10 mouse cellular contexts compared by ENCODE assay signal in the genomic region with DNA sequence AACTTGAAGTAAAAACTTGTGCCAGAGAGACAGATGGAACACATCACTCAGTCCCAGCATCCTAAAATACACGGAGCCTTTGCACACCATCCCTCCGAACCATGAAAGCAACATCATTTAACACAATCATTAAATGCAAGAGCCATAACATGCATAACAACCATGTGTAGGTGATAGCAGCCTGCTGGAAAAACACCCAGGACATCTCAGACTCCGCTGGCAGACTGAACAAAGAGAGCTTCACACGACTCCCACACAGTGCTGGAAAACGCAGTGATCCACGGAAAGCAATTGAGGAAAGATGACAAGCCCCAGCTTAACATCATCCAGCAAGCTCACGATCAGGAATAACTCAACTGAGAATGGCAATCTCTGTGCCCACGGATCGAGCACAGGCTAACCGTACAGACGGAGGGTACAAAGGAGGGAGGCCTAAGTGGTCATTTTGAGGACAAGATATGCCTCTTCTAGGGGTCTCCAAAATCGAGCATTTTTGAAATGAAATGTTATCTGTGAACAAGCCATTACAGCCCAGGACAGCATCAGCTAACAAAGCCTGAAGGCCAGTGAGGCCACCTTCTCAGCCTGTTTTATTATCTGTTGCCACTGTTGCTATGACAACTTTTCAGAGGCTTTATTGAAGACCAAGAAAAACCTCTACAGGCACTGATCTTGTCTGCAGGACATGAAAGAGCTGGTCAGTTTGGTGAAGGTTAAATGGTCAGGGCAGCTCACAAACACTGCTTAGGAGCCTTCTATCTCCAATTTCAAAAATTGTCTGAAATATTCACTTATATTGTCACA.
DNase-seq lines count a peak whose midpoint lies in the region; ATAC-seq lines count a peak whose summit lies in the region.
"Had no signal": no experiment of that assay in that cellular context is flagged by ENCODE, and none has a peak within 500 bp of the region (broad histone marks: within the 10 kb centered on the region; RNA-seq: fewer than 3 reads in every experiment).

No protein-coding gene starts in this region.

- no peak overlapping the region for H3K4me3 ChIP-seq in midbrain, embryonic 11.5 days (ENCODE audit: low read depth, low read length)
- H3K4me3 ChIP-seq in midbrain, embryonic 13.5 days (replicated peaks), result no peak overlapping the region
- no peak overlapping the region for H3K4me3 ChIP-seq in limb, embryonic 13.5 days
- H3K4me3 ChIP-seq: heart, adult 2 months had no signal

- no peak overlapping the region for H3K4me2 ChIP-seq in midbrain, embryonic 11.5 days
- H3K4me2 ChIP-seq in midbrain, embryonic 13.5 days (replicated peaks), result no peak overlapping the region
- no peak overlapping the region for H3K4me2 ChIP-seq in limb, embryonic 13.5 days (replicated peaks)

- H3K9ac ChIP-seq in midbrain, embryonic 11.5 days (ENCODE audit: low read length), result no peak overlapping the region
- no peak overlapping the region for H3K9ac ChIP-seq in midbrain, embryonic 13.5 days (replicated peaks)
- H3K9ac ChIP-seq in limb, embryonic 13.5 days, result no peak overlapping the region

- peak; percentile 39; the same call in 1 of the 2 replicates for ATAC-seq in midbrain, embryonic 11.5 days (ENCODE audit: low FRiP score)
- ATAC-seq in midbrain, embryonic 13.5 days, result no peak
- 0 out of 2 replicates have a peak, but pooled peaks have one; percentile 22 for ATAC-seq in limb, embryonic 13.5 days (ENCODE audit: low FRiP score, low read depth)
- no peak for ATAC-seq in megakaryocyte-erythroid progenitor cell, adult 5-6 weeks (replicated peaks; ENCODE audit: low FRiP score, low TSS enrichment, poor library complexity, severe bottlenecking)
- ATAC-seq in monocyte, adult 5-6 weeks (replicated peaks; ENCODE audit: insufficient number of reproducible peaks, low FRiP score, low TSS enrichment, poor library complexity, severe bottlenecking), result no peak

- no peak overlapping the region for H3K27ac ChIP-seq in midbrain, embryonic 11.5 days (ENCODE audit: low read depth, low read length)
- H3K27ac ChIP-seq in midbrain, embryonic 13.5 days, result no peak overlapping the region
- H3K27ac ChIP-seq in limb, embryonic 13.5 days, result peak overlapping the region; percentile 45; the same call in 1 of the 2 replicates
- H3K27ac ChIP-seq: heart, adult 2 months had no signal

- peaks cover 9% of the 10 kb centered on the region for H3K4me1 ChIP-seq in midbrain, embryonic 11.5 days (ENCODE audit: control insufficient read depth, insufficient read depth, low read length)
- H3K4me1 ChIP-seq in midbrain, embryonic 13.5 days (replicated peaks), result peaks cover 22% of the 10 kb centered on the region
- H3K4me1 ChIP-seq in limb, embryonic 13.5 days, result peaks cover 13% of the 10 kb centered on the region

- DNase-seq in heart, adult 11 months, result peak; percentile 78
- DNase-seq in heart, adult 18-20 months, result no peak
- peak; percentile 88 for DNase-seq in midbrain, embryonic 11.5 days (ENCODE audit: low spot score, missing footprints)
- DNase-seq in retina, postnatal 1 day, result no peak
- DNase-seq: heart, adult 2 months; kidney, postnatal 25 days had no signal

- no peaks in the 10 kb centered on the region for H3K9me3 ChIP-seq in midbrain, embryonic 11.5 days (ENCODE audit: control insufficient read depth, low read length)
- H3K9me3 ChIP-seq in midbrain, embryonic 13.5 days, result no peaks in the 10 kb centered on the region
- H3K9me3 ChIP-seq in limb, embryonic 13.5 days, result no peaks in the 10 kb centered on the region

- WGBS in midbrain, embryonic 11.5 days, result 57% methylated on average over 12 of the region's 12 CpGs
- whole genome bisulfite sequencing in midbrain, embryonic 13.5 days, result 36% methylated on average over 12 of the region's 12 CpGs
- WGBS in limb, embryonic 13.5 days, result 50% methylated on average over 12 of the region's 12 CpGs

- H3K27me3 ChIP-seq in midbrain, embryonic 11.5 days (ENCODE audit: control insufficient read depth, insufficient read depth, low read length), result no peaks in the 10 kb centered on the region
- no peaks in the 10 kb centered on the region for H3K27me3 ChIP-seq in midbrain, embryonic 13.5 days
- H3K27me3 ChIP-seq in limb, embryonic 13.5 days, result no peaks in the 10 kb centered on the region

- no peaks in the 10 kb centered on the region for H3K36me3 ChIP-seq in midbrain, embryonic 11.5 days (ENCODE audit: control insufficient read depth, insufficient read depth, low read length)
- H3K36me3 ChIP-seq in midbrain, embryonic 13.5 days, result no peaks in the 10 kb centered on the region
- H3K36me3 ChIP-seq in limb, embryonic 13.5 days, result no peaks in the 10 kb centered on the region

Comparison
In these comparisons a context has a peak if more than half of its experiments do, and no peak if none do; other contexts are left out.
1. DNase-seq: peak in heart, adult 11 months (single experiment) and midbrain, embryonic 11.5 days (single experiment); none in heart, adult 18-20 months (0 of 2) and retina, postnatal 1 day (single experiment).
2. ATAC-seq: peak in midbrain, embryonic 11.5 days (single experiment) and limb, embryonic 13.5 days (single experiment); none in midbrain, embryonic 13.5 days (single experiment), megakaryocyte-erythroid progenitor cell, adult 5-6 weeks (single experiment) and monocyte, adult 5-6 weeks (single experiment).